Mouse (Mus musculus) stomach, postnatal 0 days (tissue): ENCODE data around the gene Ntm. TPM values are rescaled to one million over a fixed set of nuclear protein-coding genes. Genes with fewer than 3 reads are reported as not detected.

Experiments used
- ATAC-seq: fragments of 200-750 bp; cut with Nextera tagmentation; 2 replicates; pipeline ENCODE4 v1.8.0; 2017; ENCODE audit not compliant: low FRiP score, low TSS enrichment
- DNase-seq: peaks from one replicate; pipeline ENCODE4 v3.0.0-alpha.2; 2016; ENCODE audit warnings: low spot score
- H3K27ac ChIP-seq: fragments of 300-500 bp; sonication (generic); replicated peaks from 2 replicates; pipeline ENCODE4 v1.5.1; 2014; ENCODE audit warnings: mild to moderate bottlenecking, control low read depth
- H3K27me3 ChIP-seq: fragments of 300-500 bp; sonication (generic); 2 replicates; pipeline ENCODE4 v1.6.1; 2014; ENCODE audit warnings: low read length; ENCODE audit not compliant: control insufficient read depth, insufficient read depth
- H3K36me3 ChIP-seq: fragments of 300-500 bp; sonication (generic); 2 replicates; pipeline ENCODE4 v1.6.1; 2014; ENCODE audit warnings: low read length, mixed read lengths; ENCODE audit not compliant: control insufficient read depth, insufficient read depth
- H3K4me1 ChIP-seq: fragments of 300-500 bp; sonication (generic); replicated peaks from 2 replicates; pipeline ENCODE4 v1.6.1; 2014; ENCODE audit warnings: antibody characterized with exemption; ENCODE audit not compliant: control insufficient read depth, insufficient read depth
- H3K4me2 ChIP-seq: fragments of 300-500 bp; sonication (generic); replicated peaks from 2 replicates; pipeline ENCODE4 v1.6.1; 2014; ENCODE audit warnings: low read depth, mild to moderate bottlenecking, control low read depth, moderate library complexity
- H3K4me3 ChIP-seq: fragments of 300-500 bp; sonication (generic); 2 replicates; pipeline ENCODE4 v1.5.1; 2014; ENCODE audit warnings: low read depth, low read length, control low read depth
- H3K9ac ChIP-seq: fragments of 300-500 bp; sonication (generic); 2 replicates; pipeline ENCODE4 v1.6.1; 2014; ENCODE audit warnings: mild to moderate bottlenecking, low read length, control low read depth, mixed read lengths
- H3K9me3 ChIP-seq: fragments of 300-500 bp; sonication (generic); 2 replicates; pipeline ENCODE4 v1.6.1; 2016; ENCODE audit warnings: low read length; ENCODE audit not compliant: control insufficient read depth
- CTCF ChIP-seq: IDR thresholded peaks from 2 replicates; pipeline ENCODE4 v1.5.1; 2016; ENCODE audit warnings: antibody characterized with exemption, low read depth, mild to moderate bottlenecking, moderate library complexity
- EP300 ChIP-seq: optimal IDR thresholded peaks from 2 replicates; pipeline ENCODE3; 2016; ENCODE audit warnings: antibody characterized with exemption
- WGBS: fragments of 180-500 bp; shearing (Covaris S2); extraction: QIAGEN DNeasy Blood & Tissue Kit; methylation state at CpG from one replicate; pipeline ENCODE4 v1.1.7; 2014; 5-methylcytosine and 5-hydroxymethylcytosine counted together
- polyA plus RNA-seq: library from polyadenylated mRNA; unstranded; fragments of >200 nt; fragmentation: Nextera tagmentation; extraction: Ambion mirVana; gene quantifications from 2 replicates; pipeline ENCODE4 v1.2.1, GENCODE M21; 2015

Ntm gene
- polyA plus RNA-seq, 1 experiment from 2014 or later, result 5.9 TPM

- H3K4me3 ChIP-seq, result no peak overlapping the region
- H3K9ac ChIP-seq, result no peak overlapping the region
- H3K4me2 ChIP-seq, result no peak overlapping the region
- no peaks in the 10 kb centered on the region for H3K27me3 ChIP-seq
- H3K36me3 ChIP-seq, result no peaks in the 10 kb centered on the region
- no peak for DNase-seq
- H3K4me1 ChIP-seq, result no peaks in the 10 kb centered on the region
- H3K9me3 ChIP-seq, result no peaks in the 10 kb centered on the region
- H3K27ac ChIP-seq, result no peak overlapping the region
- no peak for ATAC-seq
- TF ChIP-seq CTCF (no peak), EP300 (no peak)
Observed at GRCm38 (mm10) chr9:29754374-29754773, 208.6 kb downstream of the Ntm start.

- no peak overlapping the region for H3K27ac ChIP-seq
- 43% methylated on average over 1 of the region's 1 CpGs for WGBS
Observed at GRCm38 (mm10) chr9:29751396-29751795, 211.5 kb downstream of the Ntm start.

GRCm38 (mm10) chr9:29750371-29751014 is 212.4 kb downstream of the Ntm start:
- DNase-seq (no peak), ATAC-seq (no peak)
- peak overlapping the region; percentile 22 for H3K4me3 ChIP-seq
- WGBS, result 22% methylated on average over 15 of the region's 15 CpGs
- H3K9ac ChIP-seq, result no peak overlapping the region; the same call in 1 of the 2 replicates
- H3K36me3 ChIP-seq, result no peaks in the 10 kb centered on the region
- H3K4me2 ChIP-seq, result peak overlapping the region; percentile 52
- no peak overlapping the region for H3K27ac ChIP-seq
- no peaks in the 10 kb centered on the region for H3K4me1 ChIP-seq
- no peaks in the 10 kb centered on the region for H3K27me3 ChIP-seq
- TF ChIP-seq CTCF (no peak), EP300 (no peak)
- H3K9me3 ChIP-seq, result no peaks in the 10 kb centered on the region

More at GRCm38 (mm10) chr9:29751396-29751795, 211.5 kb downstream of the Ntm start:
- TF ChIP-seq CTCF (peak; percentile 57), EP300 (no peak)
- H3K4me2 ChIP-seq, result no peak overlapping the region
- H3K9ac ChIP-seq, result no peak overlapping the region
- no peak overlapping the region for H3K4me3 ChIP-seq
- no peaks in the 10 kb centered on the region for H3K36me3 ChIP-seq
- H3K4me1 ChIP-seq, result no peaks in the 10 kb centered on the region
- no peaks in the 10 kb centered on the region for H3K9me3 ChIP-seq
- ATAC-seq, result no peak
- no peaks in the 10 kb centered on the region for H3K27me3 ChIP-seq
- no peak for DNase-seq

- 59% methylated on average over 4 of the region's 4 CpGs for WGBS
- no peak for DNase-seq
- Histone ChIP-seq H3K9ac (no peak overlapping the region), H3K4me2 (no peak overlapping the region), H3K4me1 (no peaks in the 10 kb centered on the region), H3K4me3 (no peak overlapping the region), H3K36me3 (no peaks in the 10 kb centered on the region), H3K27me3 (no peaks in the 10 kb centered on the region), H3K27ac (no peak overlapping the region), H3K9me3 (no peaks in the 10 kb centered on the region)
- no peak for TF ChIP-seq EP300
- TF ChIP-seq CTCF, result no peak
- no peak for ATAC-seq
Observed at GRCm38 (mm10) chr9:29748070-29748469, 214.9 kb downstream of the Ntm start.

GRCm38 (mm10) chr9:29738835-29739526 is 224.0 kb downstream of the Ntm start:
- no peak for DNase-seq
- no peaks in the 10 kb centered on the region for H3K4me1 ChIP-seq
- whole genome bisulfite sequencing, result 72% methylated on average over 9 of the region's 9 CpGs
- no peaks in the 10 kb centered on the region for H3K9me3 ChIP-seq
- H3K9ac ChIP-seq, result no peak overlapping the region
- no peak for ATAC-seq
- H3K4me3 ChIP-seq, result no peak overlapping the region
- no peaks in the 10 kb centered on the region for H3K36me3 ChIP-seq
- no peaks in the 10 kb centered on the region for H3K27me3 ChIP-seq
- TF ChIP-seq CTCF, result no peak
- TF ChIP-seq EP300, result no peak
- H3K4me2 ChIP-seq, result no peak overlapping the region
- H3K27ac ChIP-seq, result no peak overlapping the region

- DNase-seq, result no peak
- H3K4me1 ChIP-seq, result no peaks in the 10 kb centered on the region
- no peak overlapping the region for H3K27ac ChIP-seq
- no peaks in the 10 kb centered on the region for H3K9me3 ChIP-seq
- no peak overlapping the region for H3K9ac ChIP-seq
- H3K36me3 ChIP-seq, result no peaks in the 10 kb centered on the region
- TF ChIP-seq CTCF (no peak), EP300 (no peak)
- H3K4me3 ChIP-seq, result no peak overlapping the region
- no peak overlapping the region for H3K4me2 ChIP-seq
- no peaks in the 10 kb centered on the region for H3K27me3 ChIP-seq
- no peak for ATAC-seq
- WGBS, result 39% methylated on average over 3 of the region's 3 CpGs
Observed at GRCm38 (mm10) chr9:29736031-29736430, 226.9 kb downstream of the Ntm start.
